Comparison of ENCODE assay signal across 15 mouse cellular contexts in genomic region chr7:126466116-126466515, GRCm38 (mm10). TPM values are rescaled to one million over a fixed set of nuclear protein-coding genes. Genes with fewer than 3 reads are reported as not detected.
DNase-seq lines count a peak whose midpoint lies in the region; ATAC-seq and TF ChIP-seq lines count a peak whose summit lies in the region.
"Had no signal": no experiment of that assay in that cellular context is flagged by ENCODE, and none has a peak within 500 bp of the region (broad histone marks: within the 10 kb centered on the region; RNA-seq: fewer than 3 reads in every experiment).

No protein-coding gene starts in this region.

- H3K4me3 ChIP-seq in heart, embryonic 12.5 days, result no peak overlapping the region
- no peak overlapping the region for H3K4me3 ChIP-seq in limb, embryonic 12.5 days (replicated peaks)
- H3K4me3 ChIP-seq in limb, embryonic 10.5 days, result no peak overlapping the region
- no peak overlapping the region for H3K4me3 ChIP-seq in bone marrow, adult 2 months (replicated peaks; ENCODE audit: control insufficient read depth, low read depth, low read length)
- no peak overlapping the region for H3K4me3 ChIP-seq in limb, embryonic 13.5 days
- H3K4me3 ChIP-seq: forebrain, embryonic 10.5 days; hindbrain, embryonic 13.5 days; intestine, embryonic 15.5 days; layer of hippocampus, adult 2 months; liver, embryonic 13.5 days; midbrain, embryonic 13.5 days had no signal

- no peak for DNase-seq in heart, postnatal 10 days
- no peak for DNase-seq in limb, embryonic 10.5 days (ENCODE audit: low spot score)
- no peak for DNase-seq in cerebellum, adult 8-10 months
- DNase-seq: liver, embryonic 13.5 days; thymus, postnatal 14 days had no signal

- peaks cover 46% of the 10 kb centered on the region for H3K4me1 ChIP-seq in heart, embryonic 12.5 days (replicated peaks)
- H3K4me1 ChIP-seq in limb, embryonic 12.5 days (replicated peaks), result peaks cover 30% of the 10 kb centered on the region
- H3K4me1 ChIP-seq in limb, embryonic 10.5 days, result peaks cover 42% of the 10 kb centered on the region
- peaks cover 2% of the 10 kb centered on the region for H3K4me1 ChIP-seq in bone marrow, adult 2 months (ENCODE audit: control insufficient read depth, insufficient read depth, low read length)
- peaks cover 32% of the 10 kb centered on the region for H3K4me1 ChIP-seq in limb, embryonic 13.5 days
- H3K4me1 ChIP-seq: hindbrain, embryonic 13.5 days; midbrain, embryonic 13.5 days had no signal

- ATAC-seq in heart, embryonic 12.5 days (ENCODE audit: insufficient number of reproducible peaks, low FRiP score), result no peak
- ATAC-seq in limb, embryonic 12.5 days (ENCODE audit: insufficient number of reproducible peaks, insufficient read depth, low FRiP score, low TSS enrichment, low read depth), result no peak
- ATAC-seq in limb, embryonic 13.5 days (ENCODE audit: low FRiP score, low read depth), result no peak
- ATAC-seq: intestine, embryonic 15.5 days; midbrain, embryonic 13.5 days had no signal

- no peak overlapping the region for H3K9ac ChIP-seq in heart, embryonic 12.5 days
- H3K9ac ChIP-seq in limb, embryonic 12.5 days (replicated peaks), result no peak overlapping the region
- H3K9ac ChIP-seq in limb, embryonic 13.5 days, result no peak overlapping the region
- H3K9ac ChIP-seq: hindbrain, embryonic 13.5 days; intestine, embryonic 15.5 days; liver, embryonic 13.5 days; midbrain, embryonic 13.5 days had no signal

- peaks cover 50% of the 10 kb centered on the region for H3K36me3 ChIP-seq in heart, embryonic 12.5 days
- peaks cover 53% of the 10 kb centered on the region for H3K36me3 ChIP-seq in limb, embryonic 12.5 days
- peaks cover 55% of the 10 kb centered on the region for H3K36me3 ChIP-seq in limb, embryonic 10.5 days
- peaks cover 51% of the 10 kb centered on the region for H3K36me3 ChIP-seq in limb, embryonic 13.5 days

- 0 out of 2 replicates have a peak, but pooled peaks cover 4% of the 10 kb centered on the region for H3K27me3 ChIP-seq in heart, embryonic 12.5 days (replicated peaks)
- peaks cover 6% of the 10 kb centered on the region; the same call in 1 of the 2 replicates for H3K27me3 ChIP-seq in limb, embryonic 12.5 days
- H3K27me3 ChIP-seq in limb, embryonic 10.5 days (ENCODE audit: low read depth, poor library complexity, severe bottlenecking), result peaks cover 8% of the 10 kb centered on the region; the same call in 1 of the 2 replicates
- H3K27me3 ChIP-seq in limb, embryonic 13.5 days, result no peaks in the 10 kb centered on the region
- H3K27me3 ChIP-seq: hindbrain, embryonic 13.5 days; intestine, embryonic 15.5 days; liver, embryonic 13.5 days; midbrain, embryonic 13.5 days had no signal

- TF ChIP-seq POLR2A in bone marrow, adult 2 months (IDR thresholded peaks at IDR 0.05; ENCODE audit: borderline replicate concordance, control insufficient read depth, low read depth, low read length), result no peak

- no peak for TF ChIP-seq CTCF in bone marrow, adult 2 months (IDR thresholded peaks at IDR 0.05; ENCODE audit: control insufficient read depth, insufficient read depth, low read length)

- intact Hi-C loops in heart, postnatal 10 days (cut with DNase I), result no loop called here

- H3K9me3 ChIP-seq in heart, embryonic 12.5 days (replicated peaks), result no peaks in the 10 kb centered on the region
- no peaks in the 10 kb centered on the region for H3K9me3 ChIP-seq in limb, embryonic 12.5 days
- no peaks in the 10 kb centered on the region for H3K9me3 ChIP-seq in limb, embryonic 10.5 days (replicated peaks)
- no peaks in the 10 kb centered on the region for H3K9me3 ChIP-seq in limb, embryonic 13.5 days
- H3K9me3 ChIP-seq: forebrain, embryonic 10.5 days; G1E; hindbrain, embryonic 13.5 days; intestine, embryonic 15.5 days; liver, embryonic 13.5 days; midbrain, embryonic 13.5 days had no signal

- H3K4me2 ChIP-seq in heart, embryonic 12.5 days, result 0 out of 2 replicates have a peak overlapping the region, but pooled peaks have one; percentile 37
- no peak overlapping the region for H3K4me2 ChIP-seq in limb, embryonic 12.5 days
- H3K4me2 ChIP-seq in limb, embryonic 13.5 days (replicated peaks), result no peak overlapping the region
- H3K4me2 ChIP-seq: hindbrain, embryonic 13.5 days; intestine, embryonic 15.5 days; liver, embryonic 13.5 days; midbrain, embryonic 13.5 days had no signal

- peak overlapping the region; percentile 83 for H3K27ac ChIP-seq in heart, embryonic 12.5 days (ENCODE audit: poor library complexity, severe bottlenecking)
- peak overlapping the region; percentile 32; the same call in 1 of the 2 replicates for H3K27ac ChIP-seq in limb, embryonic 12.5 days
- H3K27ac ChIP-seq in limb, embryonic 10.5 days, result no peak overlapping the region
- peak overlapping the region; percentile 48 for H3K27ac ChIP-seq in bone marrow, adult 2 months (ENCODE audit: control insufficient read depth, insufficient read depth, low read depth, low read length, poor library complexity)
- 0 out of 2 replicates have a peak overlapping the region, but pooled peaks have one; percentile 39 for H3K27ac ChIP-seq in limb, embryonic 13.5 days
- H3K27ac ChIP-seq: forebrain, embryonic 10.5 days; hindbrain, embryonic 13.5 days; intestine, embryonic 15.5 days; layer of hippocampus, adult 2 months; liver, embryonic 13.5 days; midbrain, embryonic 13.5 days had no signal

- 58% methylated on average over 9 of the region's 9 CpGs for WGBS in heart, embryonic 12.5 days
- WGBS in limb, embryonic 12.5 days, result 64% methylated on average over 9 of the region's 9 CpGs
- WGBS in limb, embryonic 10.5 days, result 66% methylated on average over 9 of the region's 9 CpGs
- 78% methylated on average over 9 of the region's 9 CpGs for WGBS in bone marrow, adult 2 months
- WGBS in limb, embryonic 13.5 days, result 60% methylated on average over 9 of the region's 9 CpGs

RNA-seq across cellular contexts. Expression of gene Atp2a1, which starts 3.2 kb away (rescaled TPM):
- 1.7 and 3.2 TPM in 2 replicates for polyA plus RNA-seq in heart, embryonic 12.5 days (2016; fragmentation: Nextera tagmentation; extraction: Ambion mirVana)
- total RNA-seq in heart, postnatal 10 days (2021), result under 1 TPM; 0.77 to 0.82 TPM
- polyA plus RNA-seq in limb, embryonic 12.5 days (2016; fragmentation: Nextera tagmentation; extraction: Ambion mirVana), result 52.5 and 54.1 TPM in 2 replicates
- 0.59 and 5.3 TPM in 2 replicates for polyA plus RNA-seq in limb, embryonic 10.5 days (2016; fragmentation: Nextera tagmentation; extraction: Ambion mirVana)
- 12.0 and 13.4 TPM in 2 replicates for polyA plus RNA-seq in bone marrow, adult 2 months (2011; ENCODE audit: insufficient read depth, insufficient read length, low replicate concordance, missing spikeins)
- polyA plus RNA-seq in limb, embryonic 13.5 days (2015; fragmentation: Nextera tagmentation; extraction: Ambion mirVana), result 90.2 and 93.8 TPM in 2 replicates
- total RNA-seq: G1E had no signal

RNA-seq across cellular contexts. Expression of gene Sh2b1, which starts 9.1 kb away (rescaled TPM):
- polyA plus RNA-seq in heart, embryonic 12.5 days (2016; fragmentation: Nextera tagmentation; extraction: Ambion mirVana), result 43.2 and 45.1 TPM in 2 replicates
- 10 to 100 TPM; 46.1 to 46.7 TPM for total RNA-seq in heart, postnatal 10 days (2021)
- 57.8 and 59.9 TPM in 2 replicates for polyA plus RNA-seq in limb, embryonic 12.5 days (2016; fragmentation: Nextera tagmentation; extraction: Ambion mirVana)
- 55.1 and 62.5 TPM in 2 replicates for polyA plus RNA-seq in limb, embryonic 10.5 days (2016; fragmentation: Nextera tagmentation; extraction: Ambion mirVana)
- 34.4 and 95.0 TPM in 2 replicates for polyA plus RNA-seq in bone marrow, adult 2 months (2011; ENCODE audit: insufficient read depth, insufficient read length, low replicate concordance, missing spikeins)
- 56.6 and 61.4 TPM in 2 replicates for polyA plus RNA-seq in limb, embryonic 13.5 days (2015; fragmentation: Nextera tagmentation; extraction: Ambion mirVana)

RNA-seq across cellular contexts. Expression of gene Tufm, which starts 21.0 kb away (rescaled TPM):
- polyA plus RNA-seq in heart, embryonic 12.5 days (2016; fragmentation: Nextera tagmentation; extraction: Ambion mirVana), result 167 and 168 TPM in 2 replicates
- total RNA-seq in heart, postnatal 10 days (2021), result 100 to 1,000 TPM; 245 to 251 TPM
- 137 and 140 TPM in 2 replicates for polyA plus RNA-seq in limb, embryonic 12.5 days (2016; fragmentation: Nextera tagmentation; extraction: Ambion mirVana)
- 182 and 207 TPM in 2 replicates for polyA plus RNA-seq in limb, embryonic 10.5 days (2016; fragmentation: Nextera tagmentation; extraction: Ambion mirVana)
- 16.7 and 36.3 TPM in 2 replicates for polyA plus RNA-seq in bone marrow, adult 2 months (2011; ENCODE audit: insufficient read depth, insufficient read length, low replicate concordance, missing spikeins)
- polyA plus RNA-seq in limb, embryonic 13.5 days (2015; fragmentation: Nextera tagmentation; extraction: Ambion mirVana), result 135 and 137 TPM in 2 replicates

RNA-seq across cellular contexts. Expression of gene Atxn2l, which starts 37.1 kb away (rescaled TPM):
- polyA plus RNA-seq in heart, embryonic 12.5 days (2016; fragmentation: Nextera tagmentation; extraction: Ambion mirVana), result 49.7 and 52.5 TPM in 2 replicates
- total RNA-seq in heart, postnatal 10 days (2021), result 10 to 100 TPM; 54.2 to 54.5 TPM
- 59.6 and 65.8 TPM in 2 replicates for polyA plus RNA-seq in limb, embryonic 12.5 days (2016; fragmentation: Nextera tagmentation; extraction: Ambion mirVana)
- 60.6 and 62.5 TPM in 2 replicates for polyA plus RNA-seq in limb, embryonic 10.5 days (2016; fragmentation: Nextera tagmentation; extraction: Ambion mirVana)
- polyA plus RNA-seq in bone marrow, adult 2 months (2011; ENCODE audit: insufficient read depth, insufficient read length, low replicate concordance, missing spikeins), result 78.5 and 156 TPM in 2 replicates
- polyA plus RNA-seq in limb, embryonic 13.5 days (2015; fragmentation: Nextera tagmentation; extraction: Ambion mirVana), result 49.9 and 51.8 TPM in 2 replicates

RNA-seq across cellular contexts. Expression of gene Rabep2, which starts 37.6 kb away (rescaled TPM):
- 23.3 and 23.9 TPM in 2 replicates for polyA plus RNA-seq in heart, embryonic 12.5 days (2016; fragmentation: Nextera tagmentation; extraction: Ambion mirVana)
- total RNA-seq in heart, postnatal 10 days (2021), result 10 to 100 TPM; 10.9 to 12.5 TPM
- 37.1 and 37.7 TPM in 2 replicates for polyA plus RNA-seq in limb, embryonic 12.5 days (2016; fragmentation: Nextera tagmentation; extraction: Ambion mirVana)
- 30.3 and 36.9 TPM in 2 replicates for polyA plus RNA-seq in limb, embryonic 10.5 days (2016; fragmentation: Nextera tagmentation; extraction: Ambion mirVana)
- polyA plus RNA-seq in bone marrow, adult 2 months (2011; ENCODE audit: insufficient read depth, insufficient read length, low replicate concordance, missing spikeins), result 10.7 and 28.6 TPM in 2 replicates
- 36.6 and 37.0 TPM in 2 replicates for polyA plus RNA-seq in limb, embryonic 13.5 days (2015; fragmentation: Nextera tagmentation; extraction: Ambion mirVana)
